Mouse (Mus musculus) splenic B cell, adult 2 months (primary cell): ENCODE results near the gene Lypla2.
"Not testable (repeated sequence)": the region's sequence is repeated elsewhere in the genome, so short reads cannot be mapped to it uniquely, and the experiment has no call there.

Source experiments
- DNase-seq: peaks from one replicate; pipeline ENCODE4 v3.0.0-alpha.2; 2011; ENCODE audit warnings: low read depth, low spot score
- H3K27me3 ChIP-seq: 2 replicates; pipeline ENCODE4 v1.6.1; 2012; ENCODE audit warnings: mild to moderate bottlenecking, low read length, moderate library complexity, mixed read lengths; ENCODE audit not compliant: control insufficient read depth, poor library complexity, insufficient read depth, severe bottlenecking
- H3K36me3 ChIP-seq: 2 replicates; pipeline ENCODE4 v1.6.1; 2012; ENCODE audit warnings: mild to moderate bottlenecking, low read length, moderate library complexity, mixed read lengths; ENCODE audit not compliant: control insufficient read depth, poor library complexity, insufficient read depth, severe bottlenecking

The Lypla2 gene

GRCm38 (mm10) chr4:135946659-135947301 lies 25.6 kb downstream of the Lypla2 start:
- DNase-seq = peak; percentile 33
- H3K36me3 ChIP-seq = peaks cover 3% of the 10 kb centered on the region
- H3K27me3 ChIP-seq = no peaks in the 10 kb centered on the region

GRCm38 (mm10) chr4:135946278-135946658 lies 26.2 kb downstream of the Lypla2 start, which contains the start of gene Hmgcl:
TSS of gene Hmgcl (plus strand) at chr4:135946448.
- Histone ChIP-seq H3K36me3 (no peaks in the 10 kb centered on the region), H3K27me3 (no peaks in the 10 kb centered on the region)
- peak; percentile 94 for DNase-seq

GRCm38 (mm10) chr4:135945706-135946105 lies 26.7 kb downstream of the Lypla2 start:
- H3K36me3 ChIP-seq = no peaks in the 10 kb centered on the region
- no peak for DNase-seq

GRCm38 (mm10) chr4:135943389-135943788 lies 29.0 kb downstream of the Lypla2 start:
- no peak for DNase-seq
- H3K36me3 ChIP-seq = peaks cover 6% of the 10 kb centered on the region
- no peaks in the 10 kb centered on the region for H3K27me3 ChIP-seq

More at GRCm38 (mm10) chr4:135945706-135946105, 26.7 kb downstream of the Lypla2 start:
- no peaks in the 10 kb centered on the region for H3K27me3 ChIP-seq

GRCm38 (mm10) chr4:135942193-135942592 lies 30.2 kb downstream of the Lypla2 start:
- DNase-seq = peak; percentile 66
- Histone ChIP-seq H3K36me3 (peaks cover 9% of the 10 kb centered on the region), H3K27me3 (no peaks in the 10 kb centered on the region)

GRCm38 (mm10) chr4:135941026-135941425 lies 31.4 kb downstream of the Lypla2 start:
- DNase-seq = peak; percentile 63
- H3K27me3 ChIP-seq, H3K36me3 ChIP-seq: not testable (repeated sequence)

- no peaks in the 10 kb centered on the region for H3K27me3 ChIP-seq
- H3K36me3 ChIP-seq = peaks cover 9% of the 10 kb centered on the region
- no peak for DNase-seq
These were observed 33.6 kb downstream of the Lypla2 start for GRCm38 (mm10) chr4:135938858-135939257.

GRCm38 (mm10) chr4:135935502-135935901 lies 36.9 kb downstream of the Lypla2 start:
- no peak for DNase-seq
- H3K36me3 ChIP-seq = peaks cover 14% of the 10 kb centered on the region
- no peaks in the 10 kb centered on the region for H3K27me3 ChIP-seq

- H3K27me3 ChIP-seq = no peaks in the 10 kb centered on the region
- peaks cover 15% of the 10 kb centered on the region for H3K36me3 ChIP-seq
- no peak for DNase-seq
These were observed 37.5 kb downstream of the Lypla2 start for GRCm38 (mm10) chr4:135934708-135935500.

- H3K36me3 ChIP-seq = peaks cover 8% of the 10 kb centered on the region
- H3K27me3 ChIP-seq = no peaks in the 10 kb centered on the region
- DNase-seq = peak; percentile 81
These were observed 40.6 kb downstream of the Lypla2 start for GRCm38 (mm10) chr4:135931832-135932231.

- Histone ChIP-seq H3K27me3 (no peaks in the 10 kb centered on the region), H3K36me3 (peaks cover 20% of the 10 kb centered on the region)
- DNase-seq = no peak
These were observed 42.2 kb downstream of the Lypla2 start for GRCm38 (mm10) chr4:135930239-135930638.

- peaks cover 20% of the 10 kb centered on the region for H3K36me3 ChIP-seq
- no peak for DNase-seq
These were observed 42.6 kb downstream of the Lypla2 start for GRCm38 (mm10) chr4:135929828-135930227.

GRCm38 (mm10) chr4:135929405-135929804 lies 43.0 kb downstream of the Lypla2 start:
- Histone ChIP-seq H3K36me3 (peaks cover 20% of the 10 kb centered on the region), H3K27me3 (no peaks in the 10 kb centered on the region)
- no peak for DNase-seq

More at GRCm38 (mm10) chr4:135929828-135930227, 42.6 kb downstream of the Lypla2 start:
- H3K27me3 ChIP-seq = no peaks in the 10 kb centered on the region

- no peaks in the 10 kb centered on the region for H3K27me3 ChIP-seq
- DNase-seq = no peak
- H3K36me3 ChIP-seq = peaks cover 22% of the 10 kb centered on the region
These were observed 44.0 kb downstream of the Lypla2 start for GRCm38 (mm10) chr4:135928376-135928775.

- Histone ChIP-seq H3K36me3 (peaks cover 26% of the 10 kb centered on the region), H3K27me3 (no peaks in the 10 kb centered on the region)
- no peak for DNase-seq
These were observed 45.6 kb downstream of the Lypla2 start for GRCm38 (mm10) chr4:135926861-135927260.
